Mouse (Mus musculus) liver, embryonic 14.5 days (tissue): ENCODE results near the gene Thra.

ENCODE experiments used
- CTCF ChIP-seq: IDR thresholded peaks from 2 replicates; pipeline ENCODE4 v1.5.1; 2016; ENCODE audit warnings: antibody characterized with exemption, low read depth, control low read depth
- EP300 ChIP-seq: IDR thresholded peaks from 2 replicates; pipeline ENCODE4 v1.6.1; 2016; ENCODE audit warnings: antibody characterized with exemption, low read depth

GRCm38 (mm10) chr11:98787691-98788090 is 47.3 kb downstream of the Thra start:
- TF ChIP-seq CTCF: peak; percentile 68
- TF ChIP-seq EP300: no peak
